19 mouse cellular contexts compared by ENCODE assay signal in genomic region chr6:43638119-43638518, GRCm38 (mm10).
"Had no signal": no experiment of that assay in that cellular context is flagged by ENCODE, and none has a peak within 500 bp of the region (broad histone marks: within the 10 kb centered on the region; RNA-seq: fewer than 3 reads in every experiment).

No protein-coding gene starts in this region.

- DNase-seq: kidney, adult 18-20 months; kidney, adult 9 months; kidney, postnatal 14 days; kidney, postnatal 4 days; layer of hippocampus, adult 9-11 months; liver; liver, postnatal 0 days; lung, postnatal 14 days; lung, postnatal 4 days; midbrain, embryonic 14.5 days; thymus, adult 2 months; thymus, postnatal 14 days; thymus, postnatal 4 days had no signal

- H3K9ac ChIP-seq: limb, embryonic 13.5 days; liver, embryonic 14.5 days; liver, postnatal 0 days; lung, embryonic 15.5 days had no signal

- H3K27me3 ChIP-seq: limb, embryonic 13.5 days; lung, embryonic 15.5 days had no signal

- H3K9me3 ChIP-seq: limb, embryonic 10.5 days; limb, embryonic 13.5 days; lung, embryonic 15.5 days had no signal

- H3K4me2 ChIP-seq: limb, embryonic 13.5 days; lung, embryonic 15.5 days had no signal

- H3K4me3 ChIP-seq: layer of hippocampus, adult 2 months; limb, embryonic 10.5 days; limb, embryonic 13.5 days; lung, embryonic 15.5 days had no signal

- H3K27ac ChIP-seq: layer of hippocampus, adult 2 months; limb, embryonic 10.5 days; limb, embryonic 13.5 days; liver, embryonic 14.5 days; lung, embryonic 15.5 days; stomach, postnatal 0 days had no signal

- H3K4me1 ChIP-seq: limb, embryonic 10.5 days; limb, embryonic 13.5 days; lung, embryonic 15.5 days had no signal

- H3K36me3 ChIP-seq: limb, embryonic 10.5 days; limb, embryonic 13.5 days; lung, embryonic 15.5 days had no signal
